Mouse (Mus musculus) midbrain, postnatal 0 days (tissue): ENCODE measurements around the gene Thtpa. TPM values are rescaled to one million over a fixed set of nuclear protein-coding genes. Genes with fewer than 3 reads are reported as not detected.

Experiments
- ATAC-seq: fragments of 200-750 bp; cut with Nextera tagmentation; 2 replicates; pipeline ENCODE4 v1.8.0; 2017; ENCODE audit warnings: moderate number of reproducible peaks, mild to moderate bottlenecking, moderate TSS enrichment, moderate library complexity; ENCODE audit not compliant: low FRiP score
- DNase-seq: peaks from one replicate; pipeline ENCODE4 v3.0.0-alpha.2; 2015; ENCODE audit warnings: low spot score
- H3K27ac ChIP-seq: fragments of 300-500 bp; sonication (generic); 2 replicates; pipeline ENCODE4 v1.5.1; 2014; ENCODE audit warnings: low read depth, mild to moderate bottlenecking, low read length, mixed read lengths
- H3K27me3 ChIP-seq: fragments of 300-500 bp; sonication (generic); 2 replicates; pipeline ENCODE4 v1.6.1; 2014; ENCODE audit warnings: low read length, control low read depth, mixed read lengths; ENCODE audit not compliant: insufficient read depth
- H3K36me3 ChIP-seq: fragments of 300-500 bp; sonication (generic); 2 replicates; pipeline ENCODE4 v1.6.1; 2014; ENCODE audit warnings: low read length, control low read depth, mixed read lengths; ENCODE audit not compliant: insufficient read depth
- H3K4me1 ChIP-seq: fragments of 300-500 bp; sonication (generic); 2 replicates; pipeline ENCODE4 v1.6.1; 2014; ENCODE audit warnings: mild to moderate bottlenecking, control low read depth, antibody characterized with exemption, low read length, mixed read lengths; ENCODE audit not compliant: insufficient read depth
- H3K4me2 ChIP-seq: fragments of 300-500 bp; sonication (generic); 2 replicates; pipeline ENCODE4 v1.6.1; 2014; ENCODE audit warnings: low read depth, mild to moderate bottlenecking, low read length, mixed read lengths; ENCODE audit not compliant: poor library complexity, severe bottlenecking
- H3K4me3 ChIP-seq: fragments of 300-500 bp; sonication (generic); 2 replicates; pipeline ENCODE4 v1.5.1; 2014; ENCODE audit warnings: low read depth, mild to moderate bottlenecking, low read length, moderate library complexity
- H3K9ac ChIP-seq: fragments of 300-500 bp; sonication (generic); replicated peaks from 2 replicates; pipeline ENCODE4 v1.6.1; 2014; ENCODE audit warnings: mild to moderate bottlenecking, low read length, moderate library complexity, mixed read lengths; ENCODE audit not compliant: poor library complexity, severe bottlenecking
- H3K9me3 ChIP-seq: fragments of 300-500 bp; sonication (generic); 2 replicates; pipeline ENCODE4 v1.6.1; 2016; ENCODE audit warnings: low read length, control low read depth
- CTCF ChIP-seq: IDR thresholded peaks from 2 replicates; pipeline ENCODE4 v1.5.1; 2016; ENCODE audit warnings: antibody characterized with exemption, mild to moderate bottlenecking
- WGBS: fragments of 180-500 bp; shearing (Covaris S2); extraction: QIAGEN DNeasy Blood & Tissue Kit; methylation state at CpG from one replicate; pipeline ENCODE4 v1.1.7; 2014; 5-methylcytosine and 5-hydroxymethylcytosine counted together
- polyA plus RNA-seq: library from polyadenylated mRNA; unstranded; fragments of >200 nt; fragmentation: Nextera tagmentation; extraction: Ambion mirVana; gene quantifications from 2 replicates; pipeline ENCODE4 v1.2.1, GENCODE M21; 2015
- total RNA-seq: library from RNA; depleted of rRNA; stranded (reverse); fragments of >200 nt; gene quantifications from 2 replicates; pipeline ENCODE4 v1.2.3, GENCODE M21; 2014

The Thtpa gene
- total and polyA plus RNA-seq, 2 experiments from 2014 or later = 32.5 to 42.1 TPM

GRCm38 (mm10) chr14:55063581-55064381 is 30.8 kb upstream of the Thtpa start:
- DNase-seq = no peak
- no peak for TF ChIP-seq CTCF
- H3K36me3 ChIP-seq = peaks cover 53% of the 10 kb centered on the region

GRCm38 (mm10) chr14:55064481-55065370 is 29.9 kb upstream of the Thtpa start:
- 87% methylated on average over 35 of the region's 35 CpGs for WGBS
- H3K36me3 ChIP-seq = peaks cover 57% of the 10 kb centered on the region
- H3K9ac ChIP-seq = no peak overlapping the region
- H3K4me1 ChIP-seq = no peaks in the 10 kb centered on the region; the same call in 1 of the 2 replicates
- H3K9me3 ChIP-seq = no peaks in the 10 kb centered on the region
- H3K27ac ChIP-seq = no peak overlapping the region
- no peak for ATAC-seq
- no peak for TF ChIP-seq CTCF
- H3K4me3 ChIP-seq = no peak overlapping the region
- H3K27me3 ChIP-seq = no peaks in the 10 kb centered on the region
- H3K4me2 ChIP-seq = no peak overlapping the region
- no peak for DNase-seq

More at GRCm38 (mm10) chr14:55063581-55064381, 30.8 kb upstream of the Thtpa start:
- 78% methylated on average over 22 of the region's 22 CpGs for WGBS
- H3K4me1 ChIP-seq = no peaks in the 10 kb centered on the region; the same call in 1 of the 2 replicates
- no peak overlapping the region for H3K27ac ChIP-seq
- no peak for ATAC-seq
- H3K4me3 ChIP-seq = no peak overlapping the region
- no peak overlapping the region for H3K9ac ChIP-seq
- no peaks in the 10 kb centered on the region for H3K27me3 ChIP-seq
- H3K4me2 ChIP-seq = no peak overlapping the region
- H3K9me3 ChIP-seq = no peaks in the 10 kb centered on the region

- H3K36me3 ChIP-seq = peaks cover 64% of the 10 kb centered on the region
- H3K4me1 ChIP-seq = no peaks in the 10 kb centered on the region; the same call in 1 of the 2 replicates
- H3K4me3 ChIP-seq = no peak overlapping the region
- no peak overlapping the region for H3K4me2 ChIP-seq
- no peak overlapping the region for H3K9ac ChIP-seq
- DNase-seq (no peak), ATAC-seq (no peak)
- TF ChIP-seq CTCF = no peak
- 0 out of 2 replicates have a peak overlapping the region, but pooled peaks have one; percentile 18 for H3K27ac ChIP-seq
- H3K27me3 ChIP-seq = no peaks in the 10 kb centered on the region
- WGBS = 88% methylated on average over 13 of the region's 13 CpGs
- no peaks in the 10 kb centered on the region for H3K9me3 ChIP-seq
Measured at GRCm38 (mm10) chr14:55065391-55065790, 29.2 kb upstream of the Thtpa start.

- no peaks in the 10 kb centered on the region; the same call in 1 of the 2 replicates for H3K4me1 ChIP-seq
- no peak overlapping the region for H3K4me3 ChIP-seq
- ATAC-seq (no peak), DNase-seq (no peak)
- 93% methylated on average over 8 of the region's 8 CpGs for WGBS
- H3K9me3 ChIP-seq = no peaks in the 10 kb centered on the region
- H3K9ac ChIP-seq = no peak overlapping the region
- no peak for TF ChIP-seq CTCF
- H3K27ac ChIP-seq = no peak overlapping the region
- H3K27me3 ChIP-seq = no peaks in the 10 kb centered on the region
- peaks cover 65% of the 10 kb centered on the region for H3K36me3 ChIP-seq
- no peak overlapping the region for H3K4me2 ChIP-seq
Measured at GRCm38 (mm10) chr14:55066042-55066441, 28.5 kb upstream of the Thtpa start.

GRCm38 (mm10) chr14:55071756-55072155 is 22.8 kb upstream of the Thtpa start:
- Histone ChIP-seq H3K4me1 (no peaks in the 10 kb centered on the region), H3K27me3 (no peaks in the 10 kb centered on the region), H3K4me3 (no peak overlapping the region), H3K27ac (no peak overlapping the region), H3K9ac (0 out of 2 replicates have a peak overlapping the region, but pooled peaks have one; percentile 19), H3K36me3 (peaks cover 55% of the 10 kb centered on the region), H3K9me3 (no peaks in the 10 kb centered on the region), H3K4me2 (no peak overlapping the region)
- ATAC-seq (no peak), DNase-seq (no peak)
- 38% methylated on average over 19 of the region's 19 CpGs for WGBS
- no peak for TF ChIP-seq CTCF
